Mouse (Mus musculus) retina, postnatal 7 days (tissue): Measurements from ENCODE around the gene Hcls1.

Experiments used
- DNase-seq: peaks from one replicate; pipeline ENCODE4 v3.0.0-alpha.2; 2012; ENCODE audit warnings: low read depth, low spot score

Hcls1 gene

DNA sequence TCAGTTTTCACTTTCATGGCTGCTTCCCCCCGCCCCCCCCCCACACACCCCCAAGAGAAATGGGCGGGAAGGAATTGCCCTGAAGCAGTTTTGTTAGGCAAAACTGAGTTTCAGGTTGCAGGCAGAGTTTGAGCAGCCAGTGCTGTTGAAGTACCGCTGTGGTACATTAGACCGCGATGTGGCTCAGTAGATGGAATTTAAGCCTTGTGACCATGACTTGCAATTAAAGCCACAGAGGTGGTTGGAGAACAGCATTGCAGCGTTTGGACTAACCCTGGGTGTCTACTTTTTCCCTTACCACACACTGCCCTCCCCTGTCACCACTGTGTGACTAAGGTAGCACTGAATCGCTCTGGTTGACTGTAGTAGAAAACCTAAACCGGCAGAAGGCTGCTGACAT lies 54.7 kb downstream of the Hcls1 start:
- DNase-seq = no peak

GRCm38 (mm10) chr16:36989999-36990625 lies 55.3 kb downstream of the Hcls1 start, which contains the start of gene Fbxo40:
Gene Fbxo40 (minus strand): TSS chr16:36990467.
- DNase-seq = no peak

DNA sequence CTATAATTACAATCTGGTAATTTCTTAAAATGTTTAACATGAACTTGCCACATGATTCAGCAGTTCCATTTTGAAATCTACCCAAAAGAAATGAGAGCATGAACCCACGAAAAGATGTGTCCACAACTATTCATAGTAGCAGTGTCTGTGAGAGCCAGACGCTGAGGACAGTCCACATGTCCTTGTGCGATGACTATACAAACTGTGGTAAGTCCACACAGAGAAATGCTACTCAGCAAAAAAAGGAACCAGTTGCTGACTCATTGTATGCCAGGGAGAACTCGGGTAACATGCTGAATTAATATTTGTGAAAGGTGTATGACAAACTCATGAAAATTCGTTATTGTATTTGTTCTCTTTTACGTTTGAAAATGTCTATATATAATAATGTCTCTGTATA lies 62.9 kb downstream of the Hcls1 start:
- DNase-seq = no peak

GRCm38 (mm10) chr16:36999366-36999972 lies 64.7 kb downstream of the Hcls1 start:
- DNase-seq = no peak

DNA sequence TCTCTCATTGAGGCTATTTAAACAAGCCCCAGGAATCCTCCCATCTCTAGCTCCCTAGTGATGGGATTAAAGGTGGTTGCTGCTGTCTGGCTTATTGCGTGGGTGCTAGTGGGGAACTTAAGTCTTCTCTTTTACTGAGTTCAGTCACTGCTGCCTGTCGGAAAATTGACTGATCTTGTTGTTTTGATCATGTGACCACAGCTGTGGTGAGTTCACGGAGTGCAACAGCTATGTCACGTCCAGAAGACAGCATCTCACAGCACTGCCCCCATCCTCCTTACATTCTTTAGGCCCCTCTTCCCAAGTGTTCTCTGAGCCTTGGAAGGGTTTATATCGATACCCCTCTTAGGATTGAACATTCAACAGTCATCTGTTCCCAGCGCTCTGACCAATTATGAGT lies 74.5 kb downstream of the Hcls1 start:
- no peak for DNase-seq

DNA sequence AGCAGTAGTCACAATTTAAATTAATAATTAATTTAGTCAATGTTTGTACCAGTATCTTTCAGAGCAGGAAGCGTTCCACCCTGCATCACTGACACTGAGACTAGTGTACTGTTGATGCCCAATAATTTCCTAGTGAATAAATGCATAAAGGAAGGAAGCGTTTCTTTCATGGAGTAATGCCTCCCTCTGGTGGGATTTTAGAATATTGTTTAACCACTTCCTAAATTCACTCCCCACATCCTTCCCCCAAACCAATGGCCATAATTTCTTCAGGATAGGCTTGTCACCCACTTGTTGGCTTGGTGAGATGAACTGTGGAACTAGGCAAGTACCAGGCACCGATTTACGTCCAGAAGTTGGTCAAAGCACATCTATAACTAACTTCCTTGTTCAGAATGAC lies 75.6 kb downstream of the Hcls1 start:
- DNase-seq = peak; percentile 46

DNA sequence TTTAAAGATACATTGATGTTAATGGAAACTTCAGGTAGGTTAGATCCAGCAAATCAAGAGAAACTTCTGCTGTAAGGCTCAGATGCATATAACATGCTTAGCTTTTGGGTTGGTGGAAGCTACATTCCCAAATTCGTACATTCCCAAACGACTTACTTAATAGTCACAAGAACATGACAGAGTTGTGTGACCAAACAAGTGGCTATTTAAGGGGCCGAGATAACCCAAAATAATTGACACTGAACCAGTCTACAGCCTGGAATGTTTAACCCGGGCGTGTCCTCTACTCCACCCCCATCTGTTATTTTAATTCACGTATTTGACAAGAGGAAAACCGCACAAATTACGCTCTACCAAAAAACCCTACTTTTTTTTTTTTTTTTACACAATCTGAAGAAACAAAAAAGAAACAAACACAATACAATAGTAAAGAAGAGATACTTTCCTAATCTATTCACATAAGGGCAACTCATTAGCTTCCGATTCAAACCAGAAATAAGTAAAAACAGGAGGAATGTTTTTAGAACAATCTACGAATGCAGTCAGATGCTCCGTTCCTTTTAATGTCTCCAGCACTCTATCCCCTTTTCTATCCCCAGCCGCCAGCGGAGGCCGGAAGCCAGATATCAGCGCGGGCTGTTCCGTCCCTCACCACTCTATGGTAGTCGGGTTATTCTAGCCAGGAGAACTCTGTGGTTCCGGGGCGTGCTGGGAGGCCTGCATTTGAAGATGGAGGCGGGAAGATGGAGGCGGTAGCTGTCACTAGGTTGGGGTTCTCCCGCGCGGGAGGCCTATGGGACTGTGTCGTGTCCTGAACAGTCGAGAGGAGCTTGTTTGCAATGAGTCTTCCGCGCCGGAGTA lies 76.5 kb downstream of the Hcls1 start, which contains the start of gene Polq:
Gene Polq (plus strand): TSS at position 726 of the 861 bp plus-strand sequence.
- DNase-seq = peak; percentile 93

DNA sequence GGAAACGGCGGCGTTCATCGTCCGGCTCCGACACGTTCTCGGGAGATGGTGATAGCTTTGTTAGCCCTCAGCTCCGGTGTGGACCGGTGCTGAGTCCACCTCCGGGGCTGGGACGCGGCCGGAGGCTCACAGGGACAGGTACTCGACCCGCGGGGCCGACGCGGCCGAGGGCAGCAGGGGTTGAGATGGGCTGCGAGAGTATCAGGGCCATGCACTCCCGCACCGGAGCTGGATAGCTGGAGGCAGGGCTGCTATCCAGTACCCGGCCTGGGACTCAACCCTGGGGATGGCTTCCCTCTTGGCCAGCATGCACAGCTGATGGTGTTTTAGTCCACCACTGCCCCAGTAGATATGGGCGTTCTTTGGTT lies 77.1 kb downstream of the Hcls1 start:
- DNase-seq = no peak

DNA sequence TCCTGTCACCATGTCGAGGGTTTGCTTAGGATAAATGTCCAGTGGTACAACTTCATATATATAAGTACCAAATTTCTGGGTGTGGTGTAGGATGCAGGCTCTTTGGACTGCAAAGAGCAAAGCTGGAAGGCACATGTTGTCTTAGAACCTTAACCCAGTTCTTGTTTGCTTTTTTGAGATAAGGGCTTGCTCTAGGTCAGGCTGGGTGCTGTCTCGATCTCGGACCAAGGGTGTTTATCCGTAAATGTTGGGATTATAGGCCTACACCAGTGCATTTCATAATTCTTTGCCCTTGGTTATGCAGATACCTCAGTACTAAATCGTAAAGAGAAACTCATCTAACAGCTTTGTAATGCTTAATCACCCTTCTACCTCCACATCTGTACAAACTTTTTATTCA lies 77.6 kb downstream of the Hcls1 start:
- no peak for DNase-seq
